Mouse (Mus musculus): Measurements from ENCODE around the gene Nrxn3.

The Nrxn3 gene

DNA sequence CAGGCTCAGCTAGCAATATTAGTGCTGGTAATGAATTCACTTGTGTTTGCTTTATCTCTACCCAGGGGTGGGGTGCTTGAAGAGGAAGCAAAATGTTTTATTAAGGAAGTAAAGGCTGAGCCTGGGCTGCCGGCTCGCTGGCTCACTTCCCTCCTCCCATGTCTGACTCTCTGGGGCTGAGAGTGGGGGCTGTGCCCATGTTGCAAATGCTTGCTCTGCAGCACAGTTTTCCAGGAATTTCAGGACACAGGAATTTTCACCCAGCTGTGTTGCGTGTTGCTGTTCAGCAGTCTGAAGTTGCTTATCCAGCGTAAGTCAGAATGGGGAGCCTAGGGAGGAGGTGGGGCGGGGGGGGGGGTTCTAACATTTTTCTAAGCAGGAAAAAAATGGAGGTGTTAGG lies 89.5 kb downstream of the Nrxn3 start:
- DNase-seq (ENCODE audit: low read depth, low spot score) = no peak

GRCm38 (mm10) chr12:88816865-88817264 lies 94.2 kb downstream of the Nrxn3 start:
- DNase-seq (ENCODE audit: low read depth, low spot score) = no peak

GRCm38 (mm10) chr12:88818622-88819334 lies 96.1 kb downstream of the Nrxn3 start:
- no peak for DNase-seq (ENCODE audit: low read depth, low spot score)

- DNase-seq (ENCODE audit: low read depth, low spot score) = no peak
Measured at GRCm38 (mm10) chr12:88819335-88819709, 96.6 kb downstream of the Nrxn3 start.

- no peak for DNase-seq (ENCODE audit: low read depth, low spot score)
Measured at GRCm38 (mm10) chr12:88820131-88820530, 97.5 kb downstream of the Nrxn3 start.

DNA sequence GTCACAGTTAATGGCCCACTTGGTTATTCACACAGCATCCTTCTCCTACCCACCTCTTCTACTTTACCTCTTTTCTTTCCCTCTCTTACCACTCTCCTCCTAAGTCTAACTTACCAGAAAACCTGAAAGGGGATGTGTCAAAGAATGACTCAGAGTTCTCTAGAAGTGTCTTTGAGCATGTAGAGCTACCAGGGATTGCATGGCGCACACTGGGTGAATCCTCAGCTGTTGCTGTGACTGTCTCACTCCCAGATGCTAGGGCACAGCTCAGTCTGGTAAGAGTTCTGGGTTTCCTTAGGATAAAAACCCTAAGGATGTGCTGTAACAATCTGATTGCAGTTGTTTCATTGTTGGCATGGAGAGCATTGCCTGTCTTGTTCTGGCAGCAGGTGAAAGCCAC lies 108.2 kb downstream of the Nrxn3 start:
- no peak for DNase-seq (ENCODE audit: low read depth, low spot score)

GRCm38 (mm10) chr12:88835821-88836220 lies 113.1 kb downstream of the Nrxn3 start:
- DNase-seq (ENCODE audit: low read depth, low spot score) = no peak

- DNase-seq (ENCODE audit: low read depth, low spot score) = no peak
Measured at GRCm38 (mm10) chr12:88839724-88840123, 117.0 kb downstream of the Nrxn3 start.

GRCm38 (mm10) chr12:88841350-88841749 lies 118.7 kb downstream of the Nrxn3 start:
- DNase-seq (ENCODE audit: low read depth, low spot score) = no peak

GRCm38 (mm10) chr12:88850400-88851179 lies 127.9 kb downstream of the Nrxn3 start:
- DNase-seq (ENCODE audit: low read depth, low spot score) = no peak

DNA sequence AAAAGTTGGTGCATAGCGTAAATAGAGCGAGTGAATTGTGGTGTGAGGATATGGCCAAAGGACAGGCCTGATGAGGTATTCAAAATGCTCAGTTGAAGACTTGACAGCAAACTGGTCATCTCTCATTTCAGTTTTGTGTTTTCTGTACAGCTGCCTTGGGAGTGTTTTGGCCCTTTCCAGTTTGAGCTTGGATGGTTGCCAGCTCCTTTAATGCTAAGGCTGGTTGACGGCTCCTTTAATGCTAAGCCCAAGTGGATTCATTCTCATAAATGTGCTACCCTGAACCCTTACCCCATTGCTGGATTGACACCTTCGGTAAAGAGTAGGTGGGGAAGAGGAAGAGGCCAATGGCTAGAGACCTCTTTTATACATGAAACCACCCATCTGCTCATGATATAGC lies 131.4 kb downstream of the Nrxn3 start:
- DNase-seq (ENCODE audit: low read depth, low spot score) = no peak

DNA sequence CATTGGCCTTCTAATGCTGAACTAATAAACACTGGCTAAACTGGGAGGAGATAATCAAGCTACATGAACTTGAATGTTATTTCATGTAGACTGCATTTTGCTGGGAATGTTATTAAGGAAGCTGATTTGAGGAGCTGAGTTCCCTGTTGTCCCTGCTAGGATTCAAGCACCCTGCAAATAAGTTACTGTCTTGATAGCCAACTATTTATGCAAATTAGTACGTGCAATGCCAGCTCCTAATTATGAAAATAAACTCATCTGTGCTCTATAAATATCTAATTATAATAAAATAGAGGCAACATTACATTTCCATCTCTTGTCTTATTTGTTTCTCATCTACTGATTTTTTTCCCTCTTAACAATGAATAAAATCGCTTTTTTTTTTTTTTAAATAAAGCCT lies 135.0 kb downstream of the Nrxn3 start:
- no peak for DNase-seq (ENCODE audit: low read depth, low spot score)

DNA sequence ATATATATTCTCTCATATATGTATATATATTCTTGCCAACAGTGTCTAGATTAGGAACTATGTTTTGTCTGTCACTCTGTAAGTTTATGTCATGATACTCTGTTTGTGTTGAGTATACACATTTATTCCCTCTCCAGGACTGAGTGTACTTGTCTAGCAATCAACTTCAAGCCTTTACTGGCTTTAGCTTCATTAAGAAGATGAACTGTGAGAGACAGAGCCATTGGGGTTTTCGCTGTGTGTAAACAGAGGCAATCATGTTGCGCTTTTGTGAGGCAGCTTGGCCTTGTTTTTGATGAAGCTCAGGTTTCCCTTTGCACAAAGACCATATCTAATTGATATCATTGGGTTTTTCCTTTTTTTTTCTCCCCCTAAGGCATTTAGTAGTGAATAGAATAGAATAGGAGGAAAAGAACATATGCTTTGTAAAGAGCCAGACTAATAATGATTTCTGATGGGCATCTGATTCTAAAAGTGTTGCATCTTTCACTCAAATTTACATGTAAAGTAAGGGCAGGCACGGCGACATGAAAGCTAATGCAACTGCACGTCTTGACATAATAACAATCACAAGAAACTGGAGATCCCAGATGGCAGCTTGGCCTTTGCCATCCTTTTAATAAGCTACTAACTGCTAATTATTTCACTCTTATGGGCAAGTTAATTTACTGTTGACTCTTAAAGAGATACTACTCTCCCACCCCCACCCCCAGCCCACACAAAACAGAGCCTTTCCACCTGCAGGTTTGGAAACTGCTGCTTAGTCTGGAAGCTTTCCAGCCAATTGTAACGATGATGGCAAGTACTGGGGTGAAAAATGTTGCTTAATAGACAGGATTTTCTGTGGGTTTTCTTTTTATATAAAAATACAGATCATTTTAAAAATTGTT lies 137.0 kb downstream of the Nrxn3 start:
- peak; percentile 64 for DNase-seq (ENCODE audit: low read depth, low spot score)

DNA sequence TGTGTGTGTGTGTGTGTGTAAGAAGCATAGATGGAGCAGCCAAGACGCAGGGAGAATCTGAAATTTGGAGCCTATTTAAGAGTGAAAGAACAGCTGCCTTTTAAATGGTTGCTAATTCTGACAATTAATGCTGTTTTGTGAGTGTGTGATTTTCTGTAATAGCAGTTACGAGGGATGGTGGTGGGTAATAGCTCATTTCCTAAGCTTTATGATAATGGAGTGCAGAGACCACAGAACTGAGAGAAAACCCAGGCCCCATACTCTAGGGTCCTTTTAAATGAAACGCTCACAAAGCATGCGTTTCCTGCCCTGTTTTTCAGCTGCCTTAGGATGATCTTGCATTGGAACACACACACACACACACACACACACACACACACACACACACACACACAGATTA lies 137.7 kb downstream of the Nrxn3 start:
- DNase-seq (ENCODE audit: low read depth, low spot score) = peak; percentile 60

GRCm38 (mm10) chr12:88863069-88863468 lies 140.4 kb downstream of the Nrxn3 start:
- DNase-seq (ENCODE audit: low read depth, low spot score) = no peak

DNA sequence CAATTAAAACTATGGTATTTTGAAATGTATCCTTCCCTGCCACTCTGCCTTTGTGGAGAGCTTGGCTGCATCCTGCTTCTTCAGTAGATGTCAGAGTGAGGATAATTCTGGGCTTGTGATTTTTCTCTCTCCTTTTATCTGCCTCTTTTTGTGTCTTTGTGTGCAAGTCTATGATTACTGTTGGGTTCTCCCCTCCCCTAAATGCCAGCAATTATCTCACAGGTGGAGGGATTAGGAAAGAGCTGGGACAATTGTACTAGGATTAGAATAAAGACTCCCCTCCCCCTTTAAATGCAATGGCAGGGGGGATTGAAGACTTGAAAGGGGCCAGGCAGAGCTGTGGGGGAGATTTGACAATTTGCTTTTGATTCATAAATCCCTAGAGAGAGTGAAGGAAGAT lies 145.6 kb downstream of the Nrxn3 start:
- DNase-seq (ENCODE audit: low read depth, low spot score) = no peak

DNA sequence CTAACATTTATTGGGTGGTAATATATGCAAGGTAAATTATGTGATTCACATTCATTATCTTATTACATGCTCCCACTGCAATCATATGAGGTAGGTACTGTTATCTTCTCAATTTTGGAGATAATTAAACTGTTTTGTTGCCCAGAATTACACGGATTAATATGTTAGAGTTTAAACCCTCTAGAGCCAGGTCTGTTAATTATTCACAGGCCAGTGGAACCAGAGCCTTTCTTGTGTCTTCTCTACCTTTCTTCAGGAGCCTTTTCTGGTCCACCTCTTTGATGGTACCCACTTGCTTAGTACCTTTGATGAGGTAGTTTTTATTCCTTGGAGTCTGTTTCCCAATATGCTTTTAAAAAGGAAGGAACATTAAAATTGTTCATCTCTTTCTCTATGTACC lies 174.7 kb downstream of the Nrxn3 start:
- DNase-seq (ENCODE audit: low read depth, low spot score) = no peak

DNA sequence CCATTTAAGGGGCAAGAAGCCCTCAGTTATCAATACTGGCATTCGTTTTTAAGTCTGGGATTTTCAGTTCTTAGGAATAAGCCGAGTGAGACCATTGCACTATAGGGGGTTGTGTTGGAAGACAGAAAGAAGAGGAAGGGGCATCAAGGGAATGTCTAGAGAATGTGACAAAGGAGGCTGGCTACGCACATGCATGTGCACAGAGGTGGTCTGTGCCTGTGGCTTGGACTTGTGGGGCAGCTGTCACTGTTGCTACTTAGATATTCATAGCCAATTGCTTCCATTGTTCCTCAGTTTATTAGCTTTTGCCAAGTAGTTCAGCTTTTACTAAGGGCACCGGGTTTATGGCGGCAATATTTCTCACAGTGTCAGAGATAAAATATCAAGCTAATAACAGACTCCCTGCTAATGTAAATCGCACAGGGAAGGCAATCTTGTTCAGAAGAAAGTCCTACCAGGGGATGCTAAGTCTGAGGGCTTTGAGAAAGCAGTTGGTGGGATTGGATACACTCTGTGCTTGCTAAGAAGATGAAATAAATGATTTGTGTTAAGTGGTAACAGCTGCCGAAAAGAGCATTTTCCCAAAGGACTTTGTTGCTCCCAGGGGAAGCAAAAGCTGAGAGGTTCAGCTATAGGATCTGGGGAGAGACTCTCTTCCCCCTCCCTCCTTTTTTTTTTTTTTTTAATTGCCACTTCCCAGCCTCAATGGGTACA lies 177.5 kb downstream of the Nrxn3 start:
- DNase-seq (ENCODE audit: low read depth, low spot score) = no peak

DNA sequence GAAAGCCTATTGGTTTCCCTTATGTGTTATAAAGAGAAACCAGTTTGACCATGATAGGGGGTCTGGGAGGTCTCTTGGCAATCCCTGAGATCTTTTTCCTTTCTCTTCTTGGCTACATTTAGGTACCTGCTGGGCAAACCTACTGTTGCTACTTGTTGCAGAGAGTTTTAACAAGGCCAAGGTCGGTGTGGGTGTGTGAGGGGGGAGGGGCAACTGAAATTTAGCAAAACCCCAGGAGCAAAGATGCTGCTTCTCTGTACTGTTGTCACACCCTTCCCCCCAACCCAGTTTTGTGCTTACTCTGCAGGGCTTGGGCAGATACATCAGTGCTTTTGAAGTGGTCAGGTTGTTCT lies 178.0 kb downstream of the Nrxn3 start:
- DNase-seq (ENCODE audit: low read depth, low spot score) = no peak

DNA sequence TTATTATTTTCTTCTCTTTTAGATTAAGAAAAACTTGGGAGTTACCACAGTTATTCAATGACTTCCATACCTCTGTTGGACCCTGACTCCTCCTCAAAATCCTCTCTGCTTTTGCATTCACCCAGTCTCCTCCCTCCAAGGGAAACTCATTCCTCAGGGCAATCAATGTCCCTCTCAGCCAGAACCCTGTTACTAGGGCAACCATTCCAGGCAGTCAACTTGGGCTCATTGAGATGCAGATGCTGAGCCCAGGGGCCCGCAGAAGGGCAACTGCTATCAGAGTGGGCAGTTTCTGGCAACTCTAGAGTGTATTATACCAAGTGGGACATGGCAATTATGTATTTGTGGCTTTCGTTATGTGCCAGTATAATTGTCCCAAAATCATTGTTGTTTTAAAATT lies 188.1 kb downstream of the Nrxn3 start:
- peak; percentile 37 for DNase-seq (ENCODE audit: low read depth, low spot score)

GRCm38 (mm10) chr12:88916752-88917151 lies 194.1 kb downstream of the Nrxn3 start:
- DNase-seq (ENCODE audit: low read depth, low spot score) = no peak

- no peak for DNase-seq (ENCODE audit: low read depth, low spot score)
Measured at GRCm38 (mm10) chr12:88924896-88925295, 202.2 kb downstream of the Nrxn3 start.

Data from brain, embryonic 18.5 days (tissue).